Mouse (Mus musculus): ENCODE measurements around the gene Galk1. TPM values are rescaled to one million over a fixed set of nuclear protein-coding genes. Genes with fewer than 3 reads are reported as not detected.
"Not testable (repeated sequence)": the region's sequence is repeated elsewhere in the genome, so short reads cannot be mapped to it uniquely, and the experiment has no call there.

Gene Galk1
- total RNA-seq, 2 experiments from 2014 or later: 14.6 to 16.9 TPM

DNA sequence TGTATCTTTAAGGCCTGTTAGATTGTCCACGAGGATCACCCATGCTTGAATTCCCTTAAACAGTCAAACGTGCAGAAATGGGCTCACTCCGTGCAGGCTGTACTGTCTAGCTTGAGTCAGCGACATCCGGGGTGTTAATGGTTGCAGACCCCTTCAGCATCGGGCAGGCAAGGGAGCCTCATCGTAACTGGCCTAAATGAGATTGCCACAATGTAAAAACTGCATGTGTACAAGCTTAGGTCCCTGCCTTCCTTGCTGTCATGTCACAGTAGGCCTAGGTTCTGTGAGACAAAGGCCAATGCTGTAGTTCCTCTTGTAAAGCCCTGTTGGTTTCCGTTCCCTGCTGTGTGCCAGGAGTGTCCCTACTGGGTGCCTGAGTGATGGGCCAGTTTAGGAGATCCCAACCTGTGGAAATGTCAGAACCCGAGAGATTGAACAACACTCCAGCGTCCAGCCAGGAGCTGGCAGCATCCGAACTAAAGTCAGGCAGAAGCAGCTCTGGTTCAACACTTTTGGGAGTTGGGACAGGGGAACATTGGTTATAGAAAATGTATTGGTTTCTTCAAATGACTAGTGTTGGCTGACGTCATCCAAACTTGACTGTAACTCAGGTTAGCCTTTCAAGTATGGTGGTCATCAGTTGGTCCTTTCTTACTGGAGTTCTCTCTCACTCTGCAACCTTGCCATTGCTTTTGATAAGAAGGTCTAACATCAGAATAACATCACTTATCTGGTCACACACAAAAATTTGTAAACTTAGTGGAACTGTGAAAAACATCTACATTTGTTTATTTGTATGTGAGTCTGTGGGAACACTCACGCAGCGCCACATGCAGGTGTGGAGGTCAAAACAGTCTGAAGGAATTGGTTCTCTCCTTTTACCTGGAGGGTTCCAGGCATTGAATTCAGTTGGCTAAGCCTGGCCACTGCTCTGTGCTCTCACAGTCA lies 18.7 kb upstream of the Galk1 start:
- no peak for DNase-seq (ENCODE audit: low spot score in 2 of 2)

- DNase-seq (ENCODE audit: low spot score in 2 of 2): peak; percentile 98 to 99
These were observed 17.8 kb upstream of the Galk1 start, which contains the start of gene Unk for GRCm38 (mm10) chr11:116030088-116030897. Gene Unk (plus strand): TSS chr11:116030322.

DNA sequence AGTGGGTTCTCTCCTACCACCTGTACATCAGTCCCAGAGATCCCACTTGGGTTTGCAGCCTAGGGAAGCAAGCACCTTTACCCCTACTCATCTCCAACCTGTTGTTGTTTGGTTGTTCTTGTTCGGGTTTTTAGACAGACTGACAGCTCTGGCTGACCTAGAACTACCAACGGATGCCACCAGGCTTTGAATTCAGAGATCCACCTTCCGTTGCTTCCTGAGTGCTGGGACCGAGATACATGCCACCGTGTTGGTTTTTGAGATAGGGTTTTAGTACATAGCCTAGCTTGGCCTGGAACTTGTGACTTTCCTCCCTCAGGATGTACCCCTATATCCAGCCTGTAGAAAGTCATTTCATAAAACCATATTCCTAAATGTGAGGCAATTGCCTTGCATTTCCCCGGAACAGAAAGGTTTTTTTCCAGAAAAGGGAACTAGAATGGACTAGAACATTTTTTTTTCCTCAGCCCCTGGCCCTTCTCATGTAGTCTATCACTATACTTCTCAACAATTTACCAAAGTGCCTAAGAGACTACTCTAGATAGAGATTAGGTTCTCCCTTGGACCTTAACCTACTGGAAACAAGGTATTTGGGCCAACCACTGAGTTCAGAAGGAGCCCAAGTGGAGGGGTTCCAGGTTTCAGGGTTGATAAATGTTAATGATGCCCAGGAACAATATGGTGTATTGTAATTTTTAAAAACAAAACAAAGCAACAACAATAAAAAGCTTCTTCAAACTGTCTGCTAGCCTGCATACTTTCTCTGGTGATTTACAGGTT lies 16.8 kb upstream of the Galk1 start:
- DNase-seq (ENCODE audit: low spot score in 2 of 2): no peak

GRCm38 (mm10) chr11:116028177-116028865 lies 15.8 kb upstream of the Galk1 start:
- DNase-seq (ENCODE audit: low spot score in 2 of 2): no peak

DNA sequence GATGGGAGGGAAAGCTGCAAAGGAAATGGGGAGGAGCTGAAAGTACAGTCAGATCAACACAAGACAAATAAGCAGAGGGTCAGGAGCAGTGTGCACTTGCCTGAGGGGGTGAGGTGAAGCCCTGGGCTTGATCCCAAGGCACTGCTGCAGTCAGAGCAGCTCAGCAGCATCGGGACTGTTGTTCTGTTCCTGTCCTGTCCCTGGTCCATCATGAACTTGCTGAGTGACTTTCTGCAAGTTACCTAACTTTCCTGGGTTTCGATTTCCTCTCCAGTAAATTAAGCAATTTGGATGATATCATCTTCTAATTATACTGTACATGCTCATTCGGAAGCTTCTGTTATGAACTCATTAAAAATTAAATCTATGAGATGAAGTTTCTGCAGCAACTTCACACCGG lies 15.2 kb upstream of the Galk1 start, which contains the start of gene H3f3b:
H3f3b (minus strand) TSS at position 207 of the 400 bp plus-strand sequence.
- DNase-seq (ENCODE audit: low spot score in 2 of 2): no peak

GRCm38 (mm10) chr11:116025056-116025845 lies 12.7 kb upstream of the Galk1 start:
- DNase-seq (ENCODE audit: low spot score in 2 of 2): no peak

DNA sequence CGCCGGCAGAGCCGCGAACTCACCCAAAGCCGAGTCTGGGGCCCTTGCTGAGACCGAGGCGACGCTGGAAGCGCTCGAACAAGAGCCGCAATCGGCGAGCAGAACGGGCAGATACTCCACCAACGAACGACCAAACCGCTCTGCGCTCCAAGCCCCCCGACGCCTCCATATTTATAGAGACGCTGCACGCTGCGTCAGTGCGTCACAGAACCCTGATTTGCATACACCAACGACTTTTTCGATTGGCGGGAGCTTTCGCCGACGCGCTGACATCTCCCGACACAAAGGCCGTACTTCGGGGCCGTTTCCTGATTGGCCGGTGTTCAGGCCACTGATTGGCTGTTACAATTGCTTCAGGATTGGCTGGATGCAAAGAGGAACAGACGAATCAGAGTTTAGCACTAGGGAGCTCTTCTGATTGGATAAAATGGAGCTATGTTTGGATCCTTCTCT lies 11.9 kb upstream of the Galk1 start:
- DNase-seq (ENCODE audit: low spot score in 2 of 2): peak; percentile 94 to 99

GRCm38 (mm10) chr11:116023771-116024355 lies 11.3 kb upstream of the Galk1 start:
- DNase-seq (ENCODE audit: low spot score in 2 of 2): peak; percentile 60 to 80

GRCm38 (mm10) chr11:116023074-116023770 lies 10.7 kb upstream of the Galk1 start:
- not testable (repeated sequence) for DNase-seq (ENCODE audit: low spot score in 2 of 2)

- DNase-seq (ENCODE audit: low spot score in 2 of 2): no peak
These were observed 9.8 kb upstream of the Galk1 start for GRCm38 (mm10) chr11:116022256-116022780.

DNA sequence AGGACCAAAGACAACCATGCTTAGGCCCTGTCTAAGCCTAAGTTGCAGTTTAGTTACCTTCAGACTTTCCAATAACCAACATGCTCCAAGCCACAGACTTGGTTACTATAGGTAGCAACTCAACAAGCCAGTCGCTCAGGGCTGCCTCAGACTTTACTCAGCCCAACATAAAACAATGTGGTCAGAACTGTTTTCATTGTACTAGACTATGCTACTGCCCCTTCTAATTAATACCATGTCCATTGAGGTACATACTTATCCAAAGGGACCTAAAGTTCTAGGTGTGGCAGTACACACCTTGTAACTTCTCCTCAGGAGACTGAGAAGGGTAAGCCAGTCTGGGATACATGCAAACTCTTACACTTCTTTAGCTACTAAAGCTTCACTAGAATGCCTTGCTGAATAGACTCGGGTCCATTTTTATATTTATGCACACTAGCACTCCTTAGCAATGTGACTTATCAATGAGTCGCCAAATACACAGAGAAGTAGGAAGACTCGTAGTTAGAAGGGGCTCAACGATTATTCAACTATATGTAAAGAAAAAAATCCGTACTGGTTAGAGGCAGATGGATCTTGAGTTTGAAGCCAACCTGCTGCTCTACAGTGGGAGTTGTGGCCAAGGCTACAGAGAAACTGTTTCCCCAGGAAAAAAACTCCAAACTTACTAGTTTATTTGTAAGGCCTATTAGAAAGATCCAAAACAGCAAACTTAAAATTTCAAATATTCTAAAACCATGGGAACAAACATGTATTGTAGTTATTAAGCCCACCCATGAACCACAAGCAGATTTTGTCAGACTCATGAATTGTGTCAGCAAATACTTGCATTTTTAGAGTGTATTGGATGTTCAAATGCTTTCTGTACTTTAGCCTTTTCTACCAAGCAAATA lies 9.1 kb upstream of the Galk1 start:
- no peak for DNase-seq (ENCODE audit: low spot score in 2 of 2)

DNA sequence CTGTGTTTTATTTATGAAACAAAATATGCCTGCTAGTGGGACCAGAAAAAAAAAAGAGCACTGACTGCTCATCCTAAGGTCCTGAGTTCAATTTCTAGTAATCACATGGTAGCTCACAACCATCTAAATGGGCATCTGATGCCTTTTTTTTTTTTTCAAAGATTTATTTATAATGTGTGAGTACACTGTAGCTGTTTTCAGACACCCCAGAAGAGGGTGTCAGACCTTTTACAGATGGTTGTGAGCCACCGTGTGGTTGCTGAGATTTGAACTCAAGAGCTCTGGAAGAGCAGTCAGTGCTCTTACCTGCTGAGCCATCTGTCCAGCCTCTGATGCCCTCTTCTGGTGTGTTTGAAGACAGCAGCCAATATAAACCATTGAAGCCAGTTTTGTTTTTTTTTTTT lies 8.0 kb upstream of the Galk1 start:
- no peak for DNase-seq (ENCODE audit: low spot score in 2 of 2)

GRCm38 (mm10) chr11:116019976-116020411 lies 7.5 kb upstream of the Galk1 start:
- DNase-seq (ENCODE audit: low spot score in 2 of 2): no peak

DNA sequence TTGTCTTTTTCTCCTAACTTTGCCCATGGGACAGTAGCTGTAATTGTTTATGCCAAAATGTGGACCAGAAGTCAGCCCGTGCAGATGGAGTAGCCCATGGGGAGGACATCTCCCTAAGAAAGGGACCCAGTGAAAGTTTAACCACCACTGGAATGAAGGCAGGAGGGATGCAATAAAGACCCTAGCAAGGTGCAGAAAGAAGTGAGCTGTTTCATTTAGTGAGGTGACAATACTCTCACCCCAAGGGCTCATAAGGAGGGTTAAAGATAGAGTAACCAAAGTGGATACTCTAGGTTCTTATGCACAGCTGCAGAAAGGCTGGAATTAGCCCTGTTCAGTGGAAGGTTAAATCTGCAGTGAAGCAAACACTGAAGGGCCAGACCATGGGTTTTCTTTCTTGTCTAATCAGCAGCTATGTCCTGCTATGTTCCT lies 6.9 kb upstream of the Galk1 start:
- no peak for DNase-seq (ENCODE audit: low spot score in 2 of 2)

GRCm38 (mm10) chr11:116018867-116019266 lies 6.3 kb upstream of the Galk1 start:
- DNase-seq (ENCODE audit: low spot score in 2 of 2): not testable (repeated sequence)

DNA sequence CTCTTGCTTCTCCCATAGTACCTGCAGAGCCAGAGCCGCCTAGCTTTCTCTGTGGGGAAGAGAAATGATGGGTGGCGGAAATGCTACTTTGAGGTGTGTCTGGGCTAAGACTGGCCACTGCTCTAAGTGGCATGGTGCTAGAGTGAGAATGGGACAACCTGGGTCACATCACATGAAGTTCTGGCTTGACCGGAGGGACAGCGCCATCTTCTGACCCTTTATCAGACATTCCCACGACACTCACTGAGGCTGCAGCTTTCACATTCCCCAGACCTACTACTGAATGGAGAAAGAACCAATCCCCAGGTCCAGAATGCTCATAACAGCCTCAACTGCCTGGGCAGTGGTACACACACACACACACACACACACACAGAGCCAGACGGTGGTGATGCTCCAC lies 5.6 kb upstream of the Galk1 start:
- no peak for DNase-seq (ENCODE audit: low spot score in 2 of 2)

- DNase-seq (ENCODE audit: low spot score in 2 of 2): no peak
These were observed 2.3 kb upstream of the Galk1 start for GRCm38 (mm10) chr11:116014821-116015220.
